Comparison of ENCODE assay signal across 9 mouse cellular contexts in the genomic region with DNA sequence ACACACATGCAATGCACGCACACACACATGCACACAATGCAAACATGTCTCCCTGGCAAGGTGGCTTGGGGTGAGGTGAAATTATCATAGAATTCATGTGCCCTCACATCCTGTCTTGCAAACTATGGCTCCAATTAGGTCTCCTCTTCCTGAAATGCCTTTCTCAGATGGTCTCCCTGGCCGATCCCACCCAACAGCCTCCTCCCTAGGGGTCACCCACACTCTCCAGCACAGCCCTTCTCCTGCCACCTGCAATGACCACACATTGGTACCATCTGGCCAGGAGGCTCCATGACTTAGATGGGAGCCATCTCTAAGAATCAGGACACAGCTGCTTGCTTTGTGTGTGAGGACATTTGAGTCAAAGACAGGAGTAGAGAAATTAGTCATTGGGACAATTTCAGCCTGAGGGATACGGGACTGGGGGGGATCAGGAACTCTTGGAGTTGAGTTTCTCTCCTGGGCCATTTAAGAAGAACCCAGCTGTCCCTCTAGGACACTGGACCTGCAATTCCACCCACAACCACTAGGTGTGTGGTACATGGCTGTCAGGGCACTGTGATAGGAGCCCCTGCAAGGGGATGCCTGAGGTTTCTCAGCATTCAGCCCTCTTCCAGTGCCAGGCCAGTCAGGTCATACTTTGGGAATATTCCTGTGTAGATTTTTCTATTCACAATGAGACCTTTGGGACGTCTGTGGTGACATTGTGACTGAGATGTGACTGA. TPM values are rescaled to one million over a fixed set of nuclear protein-coding genes. Genes with fewer than 3 reads are reported as not detected.
DNase-seq lines count a peak whose midpoint lies in the region; ATAC-seq lines count a peak whose summit lies in the region.
"Had no signal": no experiment of that assay in that cellular context is flagged by ENCODE, and none has a peak within 500 bp of the region (broad histone marks: within the 10 kb centered on the region; RNA-seq: fewer than 3 reads in every experiment).

No protein-coding gene starts in this region.

- H3K27ac ChIP-seq in heart, embryonic 12.5 days (ENCODE audit: poor library complexity, severe bottlenecking), result no peak overlapping the region

- H3K4me1 ChIP-seq in heart, embryonic 12.5 days (replicated peaks), result peaks cover 2% of the 10 kb centered on the region

- no peaks in the 10 kb centered on the region for H3K9me3 ChIP-seq in heart, embryonic 12.5 days (replicated peaks)

- no peak overlapping the region for H3K4me3 ChIP-seq in heart, embryonic 12.5 days

- no peak for ATAC-seq in heart, embryonic 12.5 days (ENCODE audit: insufficient number of reproducible peaks, low FRiP score)
- ATAC-seq in monocyte, adult 5-6 weeks (replicated peaks; ENCODE audit: insufficient number of reproducible peaks, low FRiP score, low TSS enrichment, poor library complexity, severe bottlenecking), result no peak

- peak; percentile 38 to 55 for DNase-seq in heart, postnatal 36 days
- DNase-seq in B cell, adult 2 months, result peak; percentile 68 to 70
- peak; percentile 68 for DNase-seq in ZHBTc4 (ENCODE audit: low read depth, low spot score)
- peak; percentile 64 for DNase-seq in lung, postnatal 36 days
- DNase-seq in right cerebral cortex, postnatal 10 days (ENCODE audit: low spot score in 2 of 2), result no peak
- DNase-seq in left cerebral cortex, postnatal 14 days (ENCODE audit: low spot score in 2 of 2), result no peak

- H3K36me3 ChIP-seq in heart, embryonic 12.5 days, result no peaks in the 10 kb centered on the region

- no peak overlapping the region for H3K4me2 ChIP-seq in heart, embryonic 12.5 days

- intact Hi-C loops in heart, postnatal 36 days (cut with DNase I), result loop anchor here (2.0 kb wide), 1 partner anchor 149 kb away; no protein-coding TSS in a partner anchor
- intact Hi-C loops in left cerebral cortex, postnatal 14 days (cut with DNase I), result no loop called here

- H3K27me3 ChIP-seq in heart, embryonic 12.5 days (replicated peaks), result peaks cover 15% of the 10 kb centered on the region

- 62% methylated on average over 4 of the region's 4 CpGs for WGBS in heart, embryonic 12.5 days

- no peak overlapping the region for H3K9ac ChIP-seq in heart, embryonic 12.5 days

RNA-seq across cellular contexts. Expression of gene Meox1, which starts 17.8 kb away (rescaled TPM):
- 1 to 10 TPM; 6.9 to 8.0 TPM for total RNA-seq in heart, postnatal 36 days (2021)
- 22.7 and 24.1 TPM in 2 replicates for polyA plus RNA-seq in heart, embryonic 12.5 days (2016; fragmentation: Nextera tagmentation; extraction: Ambion mirVana)
- not detected in 3 replicates for total RNA-seq in monocyte, adult 5-6 weeks (2017)
- total RNA-seq in left cerebral cortex, postnatal 14 days (2021), result 1 to 10 TPM; 2.1 to 2.4 TPM

RNA-seq across cellular contexts. Expression of gene Sost, which starts 54.8 kb away (rescaled TPM):
- 1 to 10 TPM; 2.1 to 2.7 TPM for total RNA-seq in heart, postnatal 36 days (2021)
- polyA plus RNA-seq in heart, embryonic 12.5 days (2016; fragmentation: Nextera tagmentation; extraction: Ambion mirVana), result 0.77 and 1.6 TPM in 2 replicates
- total RNA-seq in monocyte, adult 5-6 weeks (2017), result not detected in 3 replicates
- not detected for total RNA-seq in left cerebral cortex, postnatal 14 days (2021)
- polyA plus RNA-seq: neural tube, embryonic 14.5 days had no signal

Comparison
In these comparisons a context has a peak if more than half of its experiments do, and no peak if none do; other contexts are left out.
1. DNase-seq: peak in heart, postnatal 36 days (2 of 2), B cell, adult 2 months (2 of 2), ZHBTc4 (single experiment) and lung, postnatal 36 days (single experiment); none in right cerebral cortex, postnatal 10 days (0 of 2) and left cerebral cortex, postnatal 14 days (0 of 2).